Mouse (Mus musculus) heart, adult 9 months (tissue): ENCODE measurements around the gene Enox1.
A peak's percentile ranks its signal among the peaks of the same experiment; 100 is the strongest.

Experiments used
- DNase-seq, 2 experiments: peaks; one replicate each; pipeline ENCODE4 v3.0.0; 2022; ENCODE audit warnings: low spot score in 2 of 2

The Enox1 gene

GRCm38 (mm10) chr14:77618131-77618805, 461.7 kb downstream of the Enox1 start:
- no peak for DNase-seq

- no peak for DNase-seq
These were observed 465.1 kb downstream of the Enox1 start for GRCm38 (mm10) chr14:77621473-77622264.

- DNase-seq, result no peak
These were observed 470.3 kb downstream of the Enox1 start for GRCm38 (mm10) chr14:77626557-77627507.

- DNase-seq, result no peak
These were observed 476.1 kb downstream of the Enox1 start for GRCm38 (mm10) chr14:77632466-77633171.

GRCm38 (mm10) chr14:77633172-77633542, 476.6 kb downstream of the Enox1 start:
- no peak for DNase-seq

GRCm38 (mm10) chr14:77636931-77637330, 480.4 kb downstream of the Enox1 start:
- no peak for DNase-seq

- no peak for DNase-seq
These were observed 481.6 kb downstream of the Enox1 start for GRCm38 (mm10) chr14:77638148-77638547.

GRCm38 (mm10) chr14:77638616-77639015, 482.1 kb downstream of the Enox1 start:
- DNase-seq, result no peak

- DNase-seq, result no peak
These were observed 483.0 kb downstream of the Enox1 start for GRCm38 (mm10) chr14:77639586-77639985.

GRCm38 (mm10) chr14:77642314-77642713, 485.8 kb downstream of the Enox1 start:
- no peak for DNase-seq

GRCm38 (mm10) chr14:77646196-77646595, 489.6 kb downstream of the Enox1 start:
- no peak for DNase-seq

- DNase-seq, result no peak
These were observed 490.5 kb downstream of the Enox1 start for GRCm38 (mm10) chr14:77647017-77647416.

- no peak for DNase-seq
These were observed 491.7 kb downstream of the Enox1 start for GRCm38 (mm10) chr14:77648305-77648704.

GRCm38 (mm10) chr14:77658739-77659138, 502.2 kb downstream of the Enox1 start:
- no peak for DNase-seq

GRCm38 (mm10) chr14:77662273-77662672, 505.7 kb downstream of the Enox1 start:
- no peak for DNase-seq

GRCm38 (mm10) chr14:77662994-77663393, 506.4 kb downstream of the Enox1 start:
- no peak for DNase-seq

- DNase-seq, result no peak
These were observed 511.5 kb downstream of the Enox1 start for GRCm38 (mm10) chr14:77668096-77668495.

- DNase-seq, result no peak
These were observed 512.9 kb downstream of the Enox1 start for GRCm38 (mm10) chr14:77669494-77669893.

GRCm38 (mm10) chr14:77670945-77671344, 514.4 kb downstream of the Enox1 start:
- peak in 1 of 2 experiments; percentile 2 for DNase-seq

GRCm38 (mm10) chr14:77671961-77672360, 515.4 kb downstream of the Enox1 start:
- DNase-seq, result no peak

- DNase-seq, result no peak
These were observed 516.6 kb downstream of the Enox1 start for GRCm38 (mm10) chr14:77673138-77673537.
